Comparison of ENCODE assay signal across 31 mouse cellular contexts in the genomic region with DNA sequence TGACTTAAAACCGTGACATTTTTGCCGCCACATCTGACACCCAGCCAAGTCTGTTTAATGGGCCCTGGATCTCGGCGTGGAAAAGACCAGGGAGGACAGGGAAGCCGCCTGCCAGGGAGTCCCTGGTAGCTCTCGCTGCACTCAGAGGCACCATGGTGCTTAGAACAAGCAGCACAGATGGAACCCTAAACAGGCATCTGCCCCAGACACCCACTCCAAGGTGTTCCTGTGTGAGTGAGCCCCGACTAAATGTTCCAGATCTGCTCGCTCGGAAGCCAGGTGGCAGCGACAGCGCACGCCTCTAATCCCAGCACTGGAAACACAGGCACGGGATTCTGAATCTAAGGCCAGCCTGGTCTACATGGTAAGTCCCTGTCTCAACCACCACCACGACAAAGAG. TPM values are rescaled to one million over a fixed set of nuclear protein-coding genes. Genes with fewer than 3 reads are reported as not detected.
A peak's percentile ranks its signal among the peaks of the same experiment; 100 is the strongest.
DNase-seq lines count a peak whose midpoint lies in the region; ATAC-seq and TF ChIP-seq lines count a peak whose summit lies in the region.
"Had no signal": no experiment of that assay in that cellular context is flagged by ENCODE, and none has a peak within 500 bp of the region (broad histone marks: within the 10 kb centered on the region; RNA-seq: fewer than 3 reads in every experiment).

No protein-coding gene starts in this region.

- no peaks in the 10 kb centered on the region for H3K27me3 ChIP-seq in embryonic facial prominence, embryonic 13.5 days
- H3K27me3 ChIP-seq in hindbrain, embryonic 16.5 days (replicated peaks; ENCODE audit: control insufficient read depth, insufficient read depth, low read length): no peaks in the 10 kb centered on the region
- H3K27me3 ChIP-seq in liver, embryonic 11.5 days (replicated peaks; ENCODE audit: control insufficient read depth, insufficient read depth, low read length): no peaks in the 10 kb centered on the region
- H3K27me3 ChIP-seq: embryonic facial prominence, embryonic 15.5 days; forebrain, embryonic 15.5 days; hindbrain, embryonic 15.5 days; midbrain, embryonic 15.5 days; neural tube, embryonic 12.5 days had no signal

- H3K9ac ChIP-seq in embryonic facial prominence, embryonic 13.5 days: 0 out of 2 replicates have a peak overlapping the region, but pooled peaks have one; percentile 32
- no peak overlapping the region for H3K9ac ChIP-seq in hindbrain, embryonic 16.5 days (ENCODE audit: low read depth, low read length)
- H3K9ac ChIP-seq in liver, embryonic 11.5 days (ENCODE audit: low read depth, low read length): no peak overlapping the region
- H3K9ac ChIP-seq: embryonic facial prominence, embryonic 15.5 days; forebrain, embryonic 15.5 days; heart, embryonic 15.5 days; hindbrain, embryonic 15.5 days; midbrain, embryonic 15.5 days; neural tube, embryonic 12.5 days had no signal

- peaks cover 58% of the 10 kb centered on the region for H3K36me3 ChIP-seq in embryonic facial prominence, embryonic 13.5 days
- H3K36me3 ChIP-seq in hindbrain, embryonic 16.5 days (ENCODE audit: control insufficient read depth, insufficient read depth, low read length): peaks cover 19% of the 10 kb centered on the region
- peaks cover 30% of the 10 kb centered on the region for H3K36me3 ChIP-seq in liver, embryonic 11.5 days (ENCODE audit: control insufficient read depth, insufficient read depth, low read length)

- H3K4me3 ChIP-seq in embryonic facial prominence, embryonic 13.5 days: no peak overlapping the region
- peak overlapping the region; percentile 38 for H3K4me3 ChIP-seq in layer of hippocampus, adult 2 months
- no peak overlapping the region for H3K4me3 ChIP-seq in hindbrain, embryonic 16.5 days (ENCODE audit: low read length)
- H3K4me3 ChIP-seq in liver, embryonic 11.5 days (ENCODE audit: low read depth, low read length): no peak overlapping the region
- H3K4me3 ChIP-seq: embryonic facial prominence, embryonic 15.5 days; forebrain, embryonic 15.5 days; heart, embryonic 15.5 days; hindbrain, embryonic 15.5 days; limb, embryonic 10.5 days; midbrain, embryonic 15.5 days; neural tube, embryonic 12.5 days had no signal

- ATAC-seq in embryonic facial prominence, embryonic 13.5 days (ENCODE audit: insufficient number of reproducible peaks, insufficient read depth, low FRiP score, low TSS enrichment, low read depth): no peak
- no peak for ATAC-seq in hindbrain, embryonic 16.5 days
- no peak for ATAC-seq in liver, embryonic 11.5 days (replicated peaks; ENCODE audit: low FRiP score)
- ATAC-seq in inflammation-experienced regulatory T-cells, adult 6 months: no peak
- ATAC-seq: activated CD4-positive, CD25-positive, alpha-beta regulatory T cell, adult 4 months; forebrain, embryonic 15.5 days; midbrain, embryonic 15.5 days had no signal

- DNase-seq in left cerebral cortex, postnatal 36 days (ENCODE audit: low spot score in 2 of 2): peak; percentile 32 to 44
- DNase-seq in left cerebral cortex, adult 11 months (ENCODE audit: low spot score): no peak
- DNase-seq in layer of hippocampus, adult 2 months (ENCODE audit: low spot score in 2 of 2): peak; percentile 85 to 89
- DNase-seq in layer of hippocampus, postnatal 25 days (ENCODE audit: extremely low spot score in 1 of 2, low spot score in 1 of 2): peak; percentile 59 to 60
- no peak for DNase-seq in liver, embryonic 11.5 days (ENCODE audit: low spot score)
- DNase-seq: adrenal gland, postnatal 10 days; cerebellum, adult 2 months; cerebellum, postnatal 25 days; embryo, embryonic 11 days; kidney, adult 11 months; kidney, postnatal 4 days; liver; spleen, adult 18-20 months; thymus, postnatal 14 days had no signal

- no peak overlapping the region for H3K27ac ChIP-seq in embryonic facial prominence, embryonic 13.5 days
- H3K27ac ChIP-seq in layer of hippocampus, adult 2 months: peak overlapping the region; percentile 80
- no peak overlapping the region for H3K27ac ChIP-seq in hindbrain, embryonic 16.5 days (ENCODE audit: low read depth, low read length)
- H3K27ac ChIP-seq in liver, embryonic 11.5 days (ENCODE audit: low read depth, low read length): no peak overlapping the region
- H3K27ac ChIP-seq: embryonic facial prominence, embryonic 15.5 days; forebrain, embryonic 15.5 days; heart, embryonic 15.5 days; hindbrain, embryonic 15.5 days; limb, embryonic 10.5 days; macrophage; midbrain, embryonic 15.5 days; neural tube, embryonic 12.5 days had no signal

- WGBS in embryonic facial prominence, embryonic 13.5 days: 83% methylated on average over 14 of the region's 14 CpGs
- WGBS in hindbrain, embryonic 16.5 days: 87% methylated on average over 14 of the region's 14 CpGs
- 89% methylated on average over 14 of the region's 14 CpGs for WGBS in liver, embryonic 11.5 days

- H3K4me2 ChIP-seq in embryonic facial prominence, embryonic 13.5 days: no peak overlapping the region
- no peak overlapping the region for H3K4me2 ChIP-seq in hindbrain, embryonic 16.5 days (ENCODE audit: low read length)
- no peak overlapping the region for H3K4me2 ChIP-seq in liver, embryonic 11.5 days
- H3K4me2 ChIP-seq: embryonic facial prominence, embryonic 15.5 days; forebrain, embryonic 15.5 days; heart, embryonic 15.5 days; hindbrain, embryonic 15.5 days; midbrain, embryonic 15.5 days; neural tube, embryonic 12.5 days had no signal

- TF ChIP-seq CTCF in layer of hippocampus, adult 2 months (conservative IDR thresholded peaks at IDR 0.05): no peak

- H3K9me3 ChIP-seq in embryonic facial prominence, embryonic 13.5 days: no peaks in the 10 kb centered on the region
- no peaks in the 10 kb centered on the region for H3K9me3 ChIP-seq in hindbrain, embryonic 16.5 days (ENCODE audit: control insufficient read depth, low read length)
- no peaks in the 10 kb centered on the region for H3K9me3 ChIP-seq in liver, embryonic 11.5 days (ENCODE audit: control insufficient read depth, low read length)
- H3K9me3 ChIP-seq: embryonic facial prominence, embryonic 15.5 days; forebrain, embryonic 15.5 days; heart, embryonic 15.5 days; hindbrain, embryonic 15.5 days; limb, embryonic 10.5 days; midbrain, embryonic 15.5 days; neural tube, embryonic 12.5 days had no signal

- intact Hi-C loops in left cerebral cortex, postnatal 36 days (cut with DNase I): loop anchor here (5.0 kb wide), 2 partner anchors 37 to 83 kb away; partner anchors contain the start of genes Pkd1 and Zfp598

- peaks cover 19% of the 10 kb centered on the region for H3K4me1 ChIP-seq in embryonic facial prominence, embryonic 13.5 days
- peaks cover 11% of the 10 kb centered on the region for H3K4me1 ChIP-seq in hindbrain, embryonic 16.5 days (ENCODE audit: control insufficient read depth, insufficient read depth, low read depth, low read length)
- peaks cover 13% of the 10 kb centered on the region for H3K4me1 ChIP-seq in liver, embryonic 11.5 days (replicated peaks; ENCODE audit: control insufficient read depth, insufficient read depth, low read length)

RNA-seq across cellular contexts. Expression of gene Tsc2, which starts 2.4 kb away (rescaled TPM):
- total RNA-seq in left cerebral cortex, postnatal 36 days (2021): 100 to 1,000 TPM; 116 to 157 TPM
- 60.9 and 69.9 TPM in 2 replicates for polyA plus RNA-seq in embryonic facial prominence, embryonic 13.5 days (2015; fragmentation: Nextera tagmentation; extraction: Ambion mirVana)
- total RNA-seq in layer of hippocampus, adult 2 months (2021): 100 to 1,000 TPM; 192 to 223 TPM
- total RNA-seq in layer of hippocampus, postnatal 25 days (2021): 100 to 1,000 TPM; 150 to 186 TPM
- 65.8 and 80.9 TPM in 2 replicates for polyA plus RNA-seq in hindbrain, embryonic 16.5 days (2015; fragmentation: Nextera tagmentation; extraction: Ambion mirVana)
- polyA plus RNA-seq in liver, embryonic 11.5 days (2014; fragmentation: Nextera tagmentation; extraction: Ambion mirVana): 53.5 and 55.2 TPM in 2 replicates
- polyA plus RNA-seq in inflammation-experienced regulatory T-cells, adult 6 months (2017; shearing (Covaris generic)): 10 to 100 TPM; 17.0 to 17.7 (median 17.1) TPM

RNA-seq across cellular contexts. Expression of gene Nthl1, which starts 2.4 kb away (rescaled TPM):
- total RNA-seq in left cerebral cortex, postnatal 36 days (2021): 1 to 10 TPM; 4.2 to 6.6 TPM
- 24.2 TPM in 2 replicates for polyA plus RNA-seq in embryonic facial prominence, embryonic 13.5 days (2015; fragmentation: Nextera tagmentation; extraction: Ambion mirVana)
- 1 to 10 TPM; 6.2 to 6.8 TPM for total RNA-seq in layer of hippocampus, adult 2 months (2021)
- total RNA-seq in layer of hippocampus, postnatal 25 days (2021): 1 to 10 TPM; 3.3 to 4.7 TPM
- polyA plus RNA-seq in hindbrain, embryonic 16.5 days (2015; fragmentation: Nextera tagmentation; extraction: Ambion mirVana): 9.6 and 9.9 TPM in 2 replicates
- polyA plus RNA-seq in liver, embryonic 11.5 days (2014; fragmentation: Nextera tagmentation; extraction: Ambion mirVana): 21.0 and 23.7 TPM in 2 replicates
- polyA plus RNA-seq in inflammation-experienced regulatory T-cells, adult 6 months (2017; shearing (Covaris generic)): 1 to 10 TPM; 2.0 to 4.8 (median 2.8) TPM

RNA-seq across cellular contexts. Expression of gene Slc9a3r2, which starts 20.1 kb away (rescaled TPM):
- 10 to 100 TPM; 51.0 to 51.2 TPM for total RNA-seq in left cerebral cortex, postnatal 36 days (2021)
- 50.2 and 50.4 TPM in 2 replicates for polyA plus RNA-seq in embryonic facial prominence, embryonic 13.5 days (2015; fragmentation: Nextera tagmentation; extraction: Ambion mirVana)
- 10 to 100 TPM; 41.9 to 44.1 TPM for total RNA-seq in layer of hippocampus, adult 2 months (2021)
- 10 to 100 TPM; 45.1 to 50.0 TPM for total RNA-seq in layer of hippocampus, postnatal 25 days (2021)
- 60.8 TPM in 2 replicates for polyA plus RNA-seq in hindbrain, embryonic 16.5 days (2015; fragmentation: Nextera tagmentation; extraction: Ambion mirVana)
- polyA plus RNA-seq in liver, embryonic 11.5 days (2014; fragmentation: Nextera tagmentation; extraction: Ambion mirVana): 23.6 and 25.1 TPM in 2 replicates
- not detected for polyA plus RNA-seq in inflammation-experienced regulatory T-cells, adult 6 months (2017; shearing (Covaris generic))
- polyA plus RNA-seq: activated CD4-positive, CD25-positive, alpha-beta regulatory T cell, adult 4 months; macrophage had no signal

RNA-seq across cellular contexts. Expression of gene Npw, which starts 28.2 kb away (rescaled TPM):
- 1 to 10 TPM; 1.1 to 1.3 TPM for total RNA-seq in left cerebral cortex, postnatal 36 days (2021)
- polyA plus RNA-seq in embryonic facial prominence, embryonic 13.5 days (2015; fragmentation: Nextera tagmentation; extraction: Ambion mirVana): 0.74 and 1.2 TPM in 2 replicates
- 1 to 10 TPM; 2.0 to 2.3 TPM for total RNA-seq in layer of hippocampus, adult 2 months (2021)
- total RNA-seq in layer of hippocampus, postnatal 25 days (2021): 1 to 10 TPM; 2.1 to 2.9 TPM
- polyA plus RNA-seq in hindbrain, embryonic 16.5 days (2015; fragmentation: Nextera tagmentation; extraction: Ambion mirVana): 0.54 and 0.75 TPM in 2 replicates
- polyA plus RNA-seq in liver, embryonic 11.5 days (2014; fragmentation: Nextera tagmentation; extraction: Ambion mirVana): 0.31 and 0.47 TPM in 2 replicates
- polyA plus RNA-seq in inflammation-experienced regulatory T-cells, adult 6 months (2017; shearing (Covaris generic)): not detected
- total RNA-seq: adrenal gland, postnatal 10 days; gastrocnemius, adult 18-20 months; hematopoietic stem cell, adult 5-6 weeks; MEL had no signal
- polyA plus RNA-seq: cerebellum, adult 2 months; forebrain, embryonic 15.5 days; gonadal fat pad, adult 2 months; kidney, embryonic 16.5 days; macrophage; neural tube, embryonic 12.5 days had no signal

RNA-seq across cellular contexts. Expression of gene Zfp598, which starts 39.4 kb away (rescaled TPM):
- total RNA-seq in left cerebral cortex, postnatal 36 days (2021): 10 to 100 TPM; 30.5 to 45.1 TPM
- 21.4 and 22.1 TPM in 2 replicates for polyA plus RNA-seq in embryonic facial prominence, embryonic 13.5 days (2015; fragmentation: Nextera tagmentation; extraction: Ambion mirVana)
- total RNA-seq in layer of hippocampus, adult 2 months (2021): 10 to 100 TPM; 36.6 to 43.9 TPM
- 10 to 100 TPM; 36.9 to 40.0 TPM for total RNA-seq in layer of hippocampus, postnatal 25 days (2021)
- polyA plus RNA-seq in hindbrain, embryonic 16.5 days (2015; fragmentation: Nextera tagmentation; extraction: Ambion mirVana): 10.8 and 18.7 TPM in 2 replicates
- polyA plus RNA-seq in liver, embryonic 11.5 days (2014; fragmentation: Nextera tagmentation; extraction: Ambion mirVana): 37.4 and 38.3 TPM in 2 replicates
- polyA plus RNA-seq in inflammation-experienced regulatory T-cells, adult 6 months (2017; shearing (Covaris generic)): 1 to 10 TPM; 4.1 to 5.8 (median 5.4) TPM

Comparison
In these comparisons a context has a peak if more than half of its experiments do, and no peak if none do; other contexts are left out.
1. DNase-seq: peak in left cerebral cortex, postnatal 36 days (2 of 2), layer of hippocampus, adult 2 months (2 of 2) and layer of hippocampus, postnatal 25 days (2 of 2); none in left cerebral cortex, adult 11 months (single experiment) and liver, embryonic 11.5 days (single experiment).
2. RNA of gene Slc9a3r2, which starts 20.1 kb away (polyA plus RNA-seq): 60.8 TPM in hindbrain, embryonic 16.5 days, 50.2 to 50.4 TPM in embryonic facial prominence, embryonic 13.5 days and 23.6 to 25.1 TPM in liver, embryonic 11.5 days; not detected in inflammation-experienced regulatory T-cells, adult 6 months; every median in the first group is over 10 times any median in the second.